Mouse (Mus musculus) hindlimb bud, embryonic 11.5 days (tissue): ENCODE measurements around the gene Six2.

Experiments used
- DNase-seq: peaks from one replicate; pipeline ENCODE4 v3.0.0-alpha.2; 2012; ENCODE audit warnings: low read depth, low spot score; ENCODE audit errors: extremely low spot score

The Six2 gene

DNA sequence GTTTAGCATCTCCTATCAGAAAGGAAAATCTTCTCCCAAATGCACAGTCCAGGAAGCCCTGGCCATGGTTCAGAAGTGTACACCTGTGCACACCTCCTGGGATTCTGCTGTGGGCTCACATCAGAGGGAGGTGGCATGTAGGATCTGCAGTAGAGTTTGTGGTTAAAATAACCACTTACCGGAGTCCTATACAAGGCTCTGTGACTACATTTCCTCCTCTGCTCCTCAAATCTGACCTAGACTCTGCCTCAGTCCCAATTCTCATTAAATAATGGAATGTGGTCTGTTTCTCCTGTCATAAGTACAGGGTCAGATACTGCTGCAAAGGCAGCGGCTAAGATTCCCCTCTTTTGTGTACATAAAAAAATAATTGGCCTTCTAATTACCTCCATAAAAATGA is 23.9 kb downstream of the Six2 start:
- DNase-seq: no peak

DNA sequence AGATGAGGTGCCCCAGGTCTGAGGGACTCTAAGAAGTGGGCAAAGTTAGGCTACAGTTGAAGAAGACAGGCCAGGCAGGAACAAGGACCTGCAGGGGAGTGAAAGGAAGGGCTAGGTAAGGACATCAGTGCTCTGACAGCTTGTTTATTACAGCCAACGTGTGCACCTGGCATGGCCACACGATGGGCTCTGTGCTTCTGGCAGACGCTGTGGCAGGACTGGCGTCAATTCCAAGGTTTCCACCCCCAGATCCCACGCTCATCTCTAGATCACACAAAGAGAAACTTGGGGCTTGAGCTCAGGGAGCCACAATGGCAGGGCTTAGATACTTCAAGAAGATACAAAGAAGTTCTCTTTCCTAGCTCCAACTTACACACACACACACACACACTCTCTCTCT is 26.6 kb downstream of the Six2 start:
- DNase-seq: no peak

DNA sequence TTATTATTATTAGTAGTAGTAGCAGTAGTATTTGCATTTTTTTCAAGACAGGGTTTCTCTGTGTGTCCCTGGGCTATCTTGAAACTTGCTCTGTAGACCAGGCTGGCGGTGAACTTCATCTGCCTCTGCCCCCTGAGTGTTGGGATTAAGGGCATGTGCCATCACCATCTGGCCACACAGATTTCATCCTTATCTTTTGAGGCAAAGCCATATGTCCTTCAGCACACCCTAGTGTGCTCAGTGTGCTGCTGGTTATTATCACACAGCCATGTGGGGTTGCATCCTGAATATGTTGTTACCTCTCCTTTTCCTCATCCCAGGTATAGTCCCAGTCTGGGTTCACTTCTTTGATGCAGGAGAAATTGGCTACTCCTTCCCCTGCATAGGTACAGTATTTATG is 28.1 kb downstream of the Six2 start:
- no peak for DNase-seq

DNA sequence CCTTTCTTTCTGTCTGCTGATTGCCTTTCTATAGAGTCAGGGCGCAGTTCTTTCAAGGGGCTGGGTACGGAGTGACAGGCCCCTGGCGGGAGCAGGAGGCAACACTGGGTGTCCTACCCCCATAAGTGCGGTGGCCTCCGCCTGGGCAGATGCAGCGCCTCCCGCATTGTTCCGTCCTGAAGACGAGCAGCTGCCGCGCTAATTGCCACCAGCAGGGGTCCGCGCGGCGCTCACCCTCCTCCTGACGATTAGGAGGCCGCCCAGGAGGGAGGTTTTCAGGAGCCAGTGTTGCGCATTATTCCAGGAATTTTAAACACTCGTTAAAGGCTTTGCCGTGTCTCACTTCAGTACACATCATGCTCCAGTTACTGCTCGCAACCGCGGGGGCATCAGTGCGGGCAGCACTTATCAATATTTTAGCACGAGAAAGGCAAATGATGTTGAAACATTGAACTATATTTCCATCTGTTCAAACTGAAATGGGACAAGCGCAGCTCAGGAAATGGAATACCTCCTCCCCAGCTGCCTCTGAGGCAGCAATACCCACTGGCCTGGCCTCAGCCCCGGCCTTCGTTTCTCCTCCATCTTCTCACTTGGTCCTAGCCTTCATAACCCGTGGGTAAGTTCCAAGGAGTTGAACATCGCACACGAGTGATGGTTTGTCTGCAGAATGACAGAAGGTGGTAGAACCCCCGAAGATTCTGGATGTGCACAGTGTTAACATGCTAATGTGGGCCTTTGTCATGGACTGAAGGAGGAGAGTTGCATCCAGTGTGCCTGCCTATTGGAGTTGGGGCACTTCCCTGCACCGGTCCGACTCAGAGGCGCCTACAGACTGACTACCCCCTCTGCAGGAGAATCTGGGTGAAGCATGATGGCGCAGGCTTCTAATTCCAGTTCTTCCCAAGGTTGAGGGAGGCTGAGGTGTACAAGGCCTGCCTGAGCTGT is 42.1 kb downstream of the Six2 start:
- no peak for DNase-seq

DNA sequence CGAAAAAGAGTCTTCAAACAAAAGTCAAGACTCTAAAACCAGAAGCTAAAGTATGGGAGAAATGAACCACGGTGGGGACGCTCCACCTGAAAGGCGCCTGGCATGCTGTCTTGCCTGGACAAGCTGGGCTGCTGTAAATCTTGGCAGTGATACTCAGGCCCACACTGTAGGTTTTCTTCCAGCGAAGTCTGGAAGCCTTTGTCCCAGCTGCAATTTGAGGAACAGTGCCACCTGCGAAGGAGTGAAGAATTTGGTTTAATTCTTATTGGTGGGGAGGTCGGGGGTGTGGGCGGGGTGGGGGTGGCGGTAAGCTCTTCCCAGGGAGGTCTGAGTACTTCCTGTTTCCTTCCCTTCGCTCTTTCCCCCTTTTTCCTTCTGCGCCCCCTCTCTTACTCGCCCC is 42.8 kb downstream of the Six2 start:
- DNase-seq: no peak

DNA sequence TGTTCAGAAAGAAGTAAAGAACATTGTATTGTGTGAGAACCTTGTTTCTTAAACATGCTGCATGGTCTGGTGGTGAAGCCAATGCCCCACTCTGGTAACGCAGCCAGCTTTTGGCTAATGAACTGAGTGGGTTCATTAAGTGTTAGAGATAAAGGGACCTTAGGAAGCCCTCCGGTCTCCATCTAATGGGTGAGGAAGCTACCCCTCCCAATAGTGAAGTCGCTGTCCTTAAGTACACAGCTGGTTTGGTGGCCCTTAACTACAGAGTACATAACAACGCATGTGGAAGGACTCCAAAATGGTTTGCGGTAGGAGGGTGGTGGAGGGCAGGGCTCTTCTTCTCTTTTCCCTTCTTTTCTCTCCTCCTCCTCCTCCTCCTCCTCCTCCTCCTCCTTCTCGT is 50.2 kb downstream of the Six2 start:
- DNase-seq: no peak
